Mouse (Mus musculus) kidney, adult 18-20 months (tissue): ENCODE data around the gene Rcbtb2.

Source experiments
- DNase-seq: peaks from one replicate; pipeline ENCODE4 v3.0.0; 2021

Rcbtb2 gene

GRCm38 (mm10) chr14:73117411-73118392, 5.1 kb upstream of the Rcbtb2 start:
- DNase-seq = no peak

DNA sequence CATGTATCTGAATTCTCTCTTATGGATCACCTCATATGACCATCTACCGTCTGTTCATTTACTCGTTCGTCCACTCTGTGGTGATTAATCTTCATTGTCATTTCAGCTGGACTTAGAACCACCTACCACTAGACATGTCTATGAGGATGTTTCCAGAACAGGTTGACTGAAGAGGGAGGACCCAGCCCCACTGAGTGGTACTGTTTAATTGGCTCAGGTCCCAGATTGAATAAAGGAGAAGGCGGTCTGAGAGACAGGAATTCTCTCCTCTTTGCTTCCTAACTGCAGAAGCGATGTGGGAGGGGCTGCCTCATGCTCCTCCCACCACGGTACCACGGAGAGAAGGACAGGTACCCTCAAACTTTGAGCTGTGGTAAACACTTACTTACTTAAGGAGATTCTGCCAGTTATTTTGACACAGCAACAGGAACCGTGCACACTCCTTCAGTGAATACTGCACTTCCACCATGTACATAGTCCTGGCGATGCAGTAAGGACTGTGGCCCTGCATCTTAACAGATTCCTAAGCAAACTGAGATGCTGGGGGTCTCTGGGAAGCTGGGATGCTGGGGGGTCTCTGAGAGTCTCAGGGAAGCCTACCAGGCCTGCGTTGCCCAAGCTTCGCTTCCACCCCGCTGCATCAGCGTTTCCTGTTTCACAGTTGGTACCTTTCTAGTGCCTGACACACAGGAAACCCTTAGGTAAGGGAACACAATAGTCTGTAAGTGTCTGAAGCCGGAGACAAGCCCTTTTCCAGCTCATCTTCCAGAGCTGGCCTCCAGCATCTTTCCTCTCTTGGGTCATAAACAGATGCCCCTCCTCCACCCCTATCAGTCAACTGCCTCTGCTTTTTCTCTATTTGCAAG, 4.1 kb upstream of the Rcbtb2 start:
- no peak for DNase-seq

DNA sequence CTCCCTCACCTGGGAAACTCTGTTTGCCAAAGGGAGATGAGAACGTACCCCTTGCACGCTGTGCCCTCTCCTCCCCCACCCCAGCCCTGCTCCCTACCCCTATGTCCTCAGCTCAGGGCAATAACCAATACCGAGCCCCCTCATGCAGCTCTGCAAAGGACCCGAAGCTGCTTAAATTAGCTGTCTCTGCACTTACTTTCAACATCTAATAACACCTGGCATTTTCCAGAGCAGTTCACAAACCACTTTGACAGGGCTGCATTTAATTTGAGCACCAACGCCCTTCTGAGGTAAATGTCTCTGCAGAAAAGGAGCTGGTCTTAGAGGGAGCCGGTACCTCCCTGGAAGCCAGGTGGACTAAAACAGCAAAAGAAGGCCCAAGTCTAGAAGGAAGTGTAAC, 3.4 kb upstream of the Rcbtb2 start:
- no peak for DNase-seq

GRCm38 (mm10) chr14:73119966-73120365, 2.9 kb upstream of the Rcbtb2 start:
- no peak for DNase-seq

DNA sequence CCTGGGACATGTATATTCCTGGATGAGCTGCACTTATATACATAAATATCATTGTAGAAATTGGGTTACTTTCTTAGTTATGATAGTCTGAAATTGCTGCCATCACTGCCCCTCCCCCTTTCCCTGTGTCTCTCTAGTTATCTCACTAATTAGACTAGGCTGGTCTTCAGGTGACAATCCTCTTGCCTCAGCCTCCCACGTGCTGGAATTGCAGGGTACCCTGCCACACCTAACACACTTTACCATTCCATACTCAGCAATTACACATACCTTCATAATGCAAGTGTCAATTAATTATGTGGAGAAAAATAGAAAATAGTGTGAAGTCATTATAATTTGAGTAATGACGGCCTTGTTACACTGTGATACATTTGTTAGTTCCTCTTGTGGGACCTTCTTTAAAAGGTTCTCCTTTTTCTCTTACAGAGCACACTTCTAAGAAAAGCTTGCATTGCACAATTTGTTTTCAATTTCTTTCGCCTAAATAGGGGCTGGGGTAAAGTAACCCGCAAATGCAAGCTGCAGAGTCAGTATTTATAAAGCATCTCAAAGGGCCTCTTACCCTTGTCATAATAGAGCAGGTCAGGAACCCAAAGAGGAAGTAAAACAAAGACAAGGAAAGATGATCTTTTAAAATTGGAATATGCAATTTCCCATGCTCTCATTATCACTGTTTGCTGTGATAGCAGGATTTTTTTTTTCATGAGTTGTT, 470 bp upstream of the Rcbtb2 start:
- DNase-seq = no peak

DNA sequence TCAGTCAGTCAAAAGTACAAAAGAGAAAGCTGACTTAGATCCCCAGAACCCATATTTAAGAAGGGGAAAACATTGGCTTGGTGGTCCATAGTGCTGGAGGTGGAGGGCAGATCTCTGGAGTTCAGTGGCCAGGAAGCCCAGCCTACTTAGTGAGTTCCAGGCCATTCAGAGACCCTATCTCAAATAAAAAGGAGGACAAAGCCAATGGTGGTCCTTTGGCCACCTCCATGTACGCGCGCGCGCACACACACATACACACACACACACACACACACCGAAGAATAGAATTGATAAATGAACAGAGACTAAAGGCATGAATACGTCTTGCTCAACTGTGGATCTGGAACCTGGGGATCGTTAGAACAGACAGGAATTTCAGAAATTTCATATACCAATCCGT, 544 bp downstream of the Rcbtb2 start:
- no peak for DNase-seq

GRCm38 (mm10) chr14:73123786-73124185, 949 bp downstream of the Rcbtb2 start:
- peak; percentile 17 for DNase-seq

- DNase-seq = no peak
Measured at GRCm38 (mm10) chr14:73130519-73130918, 7.7 kb downstream of the Rcbtb2 start.

GRCm38 (mm10) chr14:73131856-73132410, 9.1 kb downstream of the Rcbtb2 start:
- no peak for DNase-seq

- DNase-seq = no peak
Measured at GRCm38 (mm10) chr14:73132731-73133130, 9.9 kb downstream of the Rcbtb2 start.

DNA sequence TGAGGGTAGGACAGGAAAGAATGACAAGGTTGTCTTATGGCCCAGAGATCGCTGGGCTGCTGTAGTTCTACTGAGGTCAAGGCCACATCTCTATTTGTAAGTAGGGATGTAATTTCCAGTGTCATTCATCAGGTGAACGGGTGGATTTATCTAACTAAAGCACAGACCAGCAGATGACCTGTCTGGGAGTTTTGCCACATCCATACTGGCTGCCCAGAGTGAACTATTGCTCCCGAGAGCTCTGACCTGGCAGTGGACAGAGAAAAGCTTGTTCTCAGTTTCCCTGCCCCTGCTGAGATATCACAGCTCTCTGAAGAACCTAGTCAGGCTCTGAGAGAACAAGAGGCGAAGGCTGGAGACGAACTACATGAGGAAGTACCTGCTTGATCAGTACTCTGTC, 14.4 kb downstream of the Rcbtb2 start:
- DNase-seq = no peak

GRCm38 (mm10) chr14:73138483-73138882, 15.6 kb downstream of the Rcbtb2 start:
- DNase-seq = no peak

GRCm38 (mm10) chr14:73139866-73140265, 17.0 kb downstream of the Rcbtb2 start:
- DNase-seq = no peak

- no peak for DNase-seq
Measured at GRCm38 (mm10) chr14:73141800-73142199, 19.0 kb downstream of the Rcbtb2 start.

- no peak for DNase-seq
Measured at GRCm38 (mm10) chr14:73142421-73142895, 19.6 kb downstream of the Rcbtb2 start.

GRCm38 (mm10) chr14:73142896-73143709, 20.3 kb downstream of the Rcbtb2 start:
- DNase-seq = peak; percentile 90

DNA sequence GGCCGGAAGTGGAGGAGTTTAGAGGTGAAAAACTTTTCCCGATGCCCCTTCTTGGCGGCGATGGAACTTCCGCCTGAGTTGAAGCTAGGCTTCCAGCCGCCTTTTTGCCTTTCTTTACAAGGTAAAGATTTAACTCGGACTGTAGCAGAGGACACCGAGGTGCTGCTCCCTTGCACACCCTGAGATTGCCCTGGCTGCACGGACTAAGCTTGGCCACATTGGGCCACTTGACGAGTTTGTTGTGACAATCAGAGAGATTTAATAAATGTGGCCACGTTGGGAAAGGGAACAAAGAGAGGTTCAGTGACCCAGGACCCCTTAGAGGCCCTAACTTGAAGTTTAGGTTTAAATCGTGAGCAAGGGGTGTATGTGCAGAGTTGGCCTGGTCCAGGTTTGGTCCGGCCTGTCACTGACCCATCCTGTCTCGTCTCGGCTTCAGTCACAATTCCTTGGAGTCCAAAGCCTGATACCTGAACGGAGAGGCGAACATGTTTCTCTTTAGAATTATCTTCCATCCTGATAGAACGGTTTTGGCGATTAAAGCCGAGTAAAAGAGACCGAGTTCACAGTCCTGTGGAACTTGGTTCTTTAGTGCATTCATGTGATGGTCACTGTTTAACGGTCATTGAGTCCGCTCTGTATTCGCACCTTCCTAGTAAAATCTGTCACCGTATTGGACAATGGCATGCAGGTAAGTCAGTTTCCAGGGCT, 21.0 kb downstream of the Rcbtb2 start:
- DNase-seq = no peak

- DNase-seq = no peak
Measured at GRCm38 (mm10) chr14:73145531-73145930, 22.7 kb downstream of the Rcbtb2 start.

DNA sequence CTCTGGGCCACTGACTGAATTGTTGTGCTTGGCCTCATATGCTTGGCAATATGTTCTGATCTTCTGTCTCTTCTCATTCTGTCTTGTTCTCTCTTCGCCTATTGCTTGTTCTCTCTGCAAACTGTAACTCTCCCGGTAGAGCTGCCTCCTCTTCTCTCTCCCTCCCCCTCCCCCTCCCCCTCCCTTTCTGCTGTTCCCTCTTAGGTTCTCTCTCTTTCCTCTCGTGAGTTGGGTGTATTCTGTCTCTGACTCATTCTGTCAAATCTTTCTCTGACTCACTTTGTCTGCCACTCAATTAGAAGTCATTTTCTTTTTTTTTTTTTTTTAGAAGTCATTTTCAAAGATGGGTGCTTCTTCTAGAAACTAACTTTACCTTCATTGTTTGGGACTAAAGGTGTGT, 23.9 kb downstream of the Rcbtb2 start:
- no peak for DNase-seq

GRCm38 (mm10) chr14:73148125-73148524, 25.3 kb downstream of the Rcbtb2 start:
- DNase-seq = no peak

DNA sequence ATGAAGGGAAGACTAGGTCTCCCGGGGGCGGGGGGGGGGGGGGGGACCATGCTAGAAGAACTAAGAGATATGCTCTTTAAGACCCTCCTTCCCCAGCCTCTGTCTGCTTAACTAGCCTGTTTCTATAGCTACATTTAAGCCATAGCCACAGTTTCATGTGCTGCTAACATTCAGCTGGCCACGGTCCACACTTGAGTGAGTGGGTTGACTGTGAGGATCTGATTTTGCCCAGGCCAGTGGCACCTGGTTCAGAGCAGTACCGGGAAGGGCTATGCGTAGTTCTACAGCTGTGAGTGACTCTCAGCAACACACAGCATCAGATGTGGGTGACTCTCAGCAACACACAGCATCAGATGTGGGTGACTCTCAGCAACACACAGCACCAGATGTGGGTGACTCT, 38.5 kb downstream of the Rcbtb2 start:
- no peak for DNase-seq
